ENCODE assay signal across 8 mouse cellular contexts in the genomic region with DNA sequence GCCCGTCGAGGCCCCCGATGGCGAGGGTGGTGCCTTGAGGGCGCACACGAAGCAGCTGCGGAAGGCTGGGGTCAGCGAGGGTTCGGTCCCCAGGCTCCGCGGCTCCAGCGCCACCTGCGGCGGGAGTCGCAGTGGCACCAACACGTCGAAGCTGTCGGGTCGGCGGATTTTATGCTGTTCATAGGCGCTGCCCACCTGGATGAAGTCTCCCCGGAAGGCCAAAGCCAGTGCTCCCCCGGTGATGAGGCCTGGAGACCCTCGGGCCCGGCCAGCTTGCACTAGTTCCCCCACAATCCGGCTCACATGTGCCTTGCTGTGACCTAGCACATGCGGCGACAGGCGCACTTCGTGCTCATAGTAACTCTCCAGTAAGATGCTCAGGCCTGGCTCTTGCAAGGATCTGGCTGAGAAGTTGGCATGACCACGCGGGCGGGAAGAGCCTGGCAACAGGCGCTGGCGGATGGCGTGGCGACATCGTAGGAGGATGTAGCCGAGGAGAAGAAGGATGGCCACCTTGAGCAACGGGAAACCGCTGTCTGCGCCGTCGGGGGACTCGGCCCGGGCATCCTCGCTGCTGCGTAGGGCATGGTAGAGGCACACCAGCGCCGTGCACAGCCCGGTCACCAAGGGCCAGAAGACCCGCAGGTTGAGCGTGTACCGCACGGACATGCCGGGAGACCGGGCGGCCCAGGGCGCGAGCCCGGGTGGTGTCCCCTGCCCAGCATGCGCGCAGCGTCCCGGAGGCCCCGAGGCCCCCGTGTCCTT. TPM values are rescaled to one million over a fixed set of nuclear protein-coding genes. Genes with fewer than 3 reads are reported as not detected.
DNase-seq lines count a peak whose midpoint lies in the region; ATAC-seq and TF ChIP-seq lines count a peak whose summit lies in the region.

No protein-coding gene starts in this region.

- peaks cover 71% of the 10 kb centered on the region for H3K27me3 ChIP-seq in E14TG2a.4 (ENCODE audit: insufficient read depth, low read length)
- peaks cover 23% of the 10 kb centered on the region for H3K27me3 ChIP-seq in embryonic facial prominence, embryonic 12.5 days
- H3K27me3 ChIP-seq in heart, postnatal 0 days (ENCODE audit: control insufficient read depth, insufficient read depth, low read length): peaks cover 22% of the 10 kb centered on the region
- peaks cover 8% of the 10 kb centered on the region; the same call in 1 of the 2 replicates for H3K27me3 ChIP-seq in limb, embryonic 14.5 days (ENCODE audit: control insufficient read depth, insufficient read depth, low read length)
- peaks cover 51% of the 10 kb centered on the region for H3K27me3 ChIP-seq in midbrain, embryonic 15.5 days (replicated peaks)

- ATAC-seq in embryonic facial prominence, embryonic 12.5 days (ENCODE audit: insufficient number of reproducible peaks, insufficient read depth, low FRiP score, low TSS enrichment): peak; percentile 39
- peak; percentile 31 for ATAC-seq in heart, postnatal 0 days (ENCODE audit: insufficient read depth, low read depth)
- ATAC-seq in limb, embryonic 14.5 days (ENCODE audit: low FRiP score, low read depth): peak; percentile 31
- peak; percentile 60 for ATAC-seq in midbrain, embryonic 15.5 days (replicated peaks)
- ATAC-seq in cerebellum, adult (ENCODE audit: insufficient number of reproducible peaks, low FRiP score, low TSS enrichment): no peak

- no peak for TF ChIP-seq CTCF in E14TG2a.4 (conservative IDR thresholded peaks at IDR 0.05; ENCODE audit: low read length)
- TF ChIP-seq CTCF in heart, postnatal 0 days (IDR thresholded peaks at IDR 0.05; ENCODE audit: low read depth): no peak; the same call in 1 of the 2 replicates

- peak; percentile 8 for DNase-seq in adrenal gland, adult 8-10 months
- no peak for DNase-seq in adrenal gland, adult 2 months
- DNase-seq in heart, postnatal 0 days (ENCODE audit: low spot score): no peak
- DNase-seq in limb, embryonic 14.5 days (ENCODE audit: low spot score): no peak

- no peaks in the 10 kb centered on the region for H3K9me3 ChIP-seq in E14TG2a.4 (ENCODE audit: low read length)
- H3K9me3 ChIP-seq in embryonic facial prominence, embryonic 12.5 days: no peaks in the 10 kb centered on the region
- no peaks in the 10 kb centered on the region for H3K9me3 ChIP-seq in heart, postnatal 0 days (replicated peaks; ENCODE audit: control insufficient read depth, low read length)
- H3K9me3 ChIP-seq in limb, embryonic 14.5 days (ENCODE audit: control insufficient read depth, low read length): no peaks in the 10 kb centered on the region
- H3K9me3 ChIP-seq in midbrain, embryonic 15.5 days: no peaks in the 10 kb centered on the region

- TF ChIP-seq EP300 in heart, postnatal 0 days (IDR thresholded peaks at IDR 0.05; ENCODE audit: low read depth): no peak

- WGBS in embryonic facial prominence, embryonic 12.5 days: 3% methylated on average over 67 of the region's 67 CpGs
- 5% methylated on average over 66 of the region's 67 CpGs for WGBS in heart, postnatal 0 days
- 3% methylated on average over 42 of the region's 67 CpGs for WGBS in limb, embryonic 14.5 days
- WGBS in midbrain, embryonic 15.5 days: 3% methylated on average over 67 of the region's 67 CpGs

- peaks cover 27% of the 10 kb centered on the region for H3K4me1 ChIP-seq in E14TG2a.4 (replicated peaks; ENCODE audit: low read depth, low read length)
- peaks cover 29% of the 10 kb centered on the region for H3K4me1 ChIP-seq in embryonic facial prominence, embryonic 12.5 days
- peaks cover 3% of the 10 kb centered on the region; the same call in 1 of the 2 replicates for H3K4me1 ChIP-seq in heart, postnatal 0 days (ENCODE audit: control insufficient read depth, insufficient read depth)
- H3K4me1 ChIP-seq in limb, embryonic 14.5 days (ENCODE audit: control insufficient read depth, insufficient read depth, low read length): peaks cover 35% of the 10 kb centered on the region
- peaks cover 18% of the 10 kb centered on the region for H3K4me1 ChIP-seq in midbrain, embryonic 15.5 days

- peak overlapping the region; percentile 85 for H3K4me2 ChIP-seq in embryonic facial prominence, embryonic 12.5 days (replicated peaks)
- peak overlapping the region; percentile 73 for H3K4me2 ChIP-seq in heart, postnatal 0 days (ENCODE audit: low read depth, low read length)
- H3K4me2 ChIP-seq in limb, embryonic 14.5 days (replicated peaks; ENCODE audit: low read depth, low read length, severe bottlenecking): peak overlapping the region; percentile 85
- peak overlapping the region; percentile 69 for H3K4me2 ChIP-seq in midbrain, embryonic 15.5 days

- H3K4me3 ChIP-seq in E14TG2a.4 (replicated peaks; ENCODE audit: low read length): peak overlapping the region; percentile 82
- H3K4me3 ChIP-seq in embryonic facial prominence, embryonic 12.5 days: peak overlapping the region; percentile 60
- peak overlapping the region; percentile 78 for H3K4me3 ChIP-seq in heart, postnatal 0 days (ENCODE audit: low read depth, low read length)
- peak overlapping the region; percentile 84 for H3K4me3 ChIP-seq in limb, embryonic 14.5 days (replicated peaks; ENCODE audit: low read length)
- peak overlapping the region; percentile 44 for H3K4me3 ChIP-seq in midbrain, embryonic 15.5 days

- H3K9ac ChIP-seq in embryonic facial prominence, embryonic 12.5 days: peak overlapping the region; percentile 81
- H3K9ac ChIP-seq in heart, postnatal 0 days (replicated peaks; ENCODE audit: low read depth, low read length): peak overlapping the region; percentile 92
- H3K9ac ChIP-seq in limb, embryonic 14.5 days (ENCODE audit: low read depth, low read length, severe bottlenecking): peak overlapping the region; percentile 98
- H3K9ac ChIP-seq in midbrain, embryonic 15.5 days: peak overlapping the region; percentile 27

- peak overlapping the region; percentile 74; the same call in 1 of the 2 replicates for H3K27ac ChIP-seq in embryonic facial prominence, embryonic 12.5 days
- H3K27ac ChIP-seq in heart, postnatal 0 days (ENCODE audit: low read depth): peak overlapping the region; percentile 94
- peak overlapping the region; percentile 81 for H3K27ac ChIP-seq in limb, embryonic 14.5 days (replicated peaks; ENCODE audit: low read depth, low read length)
- no peak overlapping the region for H3K27ac ChIP-seq in midbrain, embryonic 15.5 days

- TF ChIP-seq POLR2A in limb, embryonic 14.5 days (IDR thresholded peaks at IDR 0.05; ENCODE audit: borderline replicate concordance, extremely low read depth, insufficient read depth, insufficient read length): no peak

- H3K36me3 ChIP-seq in E14TG2a.4 (ENCODE audit: insufficient read depth, low read length): no peaks in the 10 kb centered on the region
- no peaks in the 10 kb centered on the region for H3K36me3 ChIP-seq in embryonic facial prominence, embryonic 12.5 days
- H3K36me3 ChIP-seq in heart, postnatal 0 days (replicated peaks; ENCODE audit: control insufficient read depth, insufficient read depth, low read length): peaks cover 7% of the 10 kb centered on the region; the same call in 1 of the 2 replicates
- peaks cover 30% of the 10 kb centered on the region for H3K36me3 ChIP-seq in limb, embryonic 14.5 days (ENCODE audit: control insufficient read depth, insufficient read depth, low read length)
- no peaks in the 10 kb centered on the region for H3K36me3 ChIP-seq in midbrain, embryonic 15.5 days (replicated peaks)

RNA-seq across cellular contexts. Expression of a gene that starts 0.9 kb away (rescaled TPM):
- 10 to 100 TPM; 13.9 to 20.3 (median 17.1) TPM for total RNA-seq in adrenal gland, adult 8-10 months (2022)
- total RNA-seq in adrenal gland, adult 2 months (2021): 10 to 100 TPM; 10.4 to 18.6 TPM
- polyA plus RNA-seq in adrenal gland, adult 2 months (2012; rRNA removed): 16.4 and 19.5 TPM in 2 replicates
- polyA plus RNA-seq in embryonic facial prominence, embryonic 12.5 days (2016; fragmentation: Nextera tagmentation; extraction: Ambion mirVana): 4.8 and 5.2 TPM in 2 replicates
- 25.4 and 31.6 TPM in 2 replicates for total RNA-seq in heart, postnatal 0 days (2014; rRNA removed; ENCODE audit: low replicate concordance)
- polyA plus RNA-seq in heart, postnatal 0 days (2015; fragmentation: Nextera tagmentation; extraction: Ambion mirVana): 3.8 and 3.9 TPM in 2 replicates
- 18.1 and 20.7 TPM in 2 replicates for polyA plus RNA-seq in limb, embryonic 14.5 days (2012; rRNA removed)
- polyA plus RNA-seq in limb, embryonic 14.5 days (2014; fragmentation: Nextera tagmentation; extraction: Ambion mirVana): 5.5 and 5.7 TPM in 2 replicates
- polyA plus RNA-seq in midbrain, embryonic 15.5 days (2015; fragmentation: Nextera tagmentation; extraction: Ambion mirVana): 0.79 and 1.0 TPM in 2 replicates

RNA-seq across cellular contexts. Expression of a gene that starts 42.3 kb away (rescaled TPM):
- total RNA-seq in adrenal gland, adult 8-10 months (2022): 10 to 100 TPM; 32.3 to 45.2 (median 36.3) TPM
- 10 to 100 TPM; 28.3 to 52.0 TPM for total RNA-seq in adrenal gland, adult 2 months (2021)
- polyA plus RNA-seq in adrenal gland, adult 2 months (2012; rRNA removed): 32.3 and 37.0 TPM in 2 replicates
- 87.2 and 90.4 TPM in 2 replicates for polyA plus RNA-seq in embryonic facial prominence, embryonic 12.5 days (2016; fragmentation: Nextera tagmentation; extraction: Ambion mirVana)
- 81.4 and 83.7 TPM in 2 replicates for total RNA-seq in heart, postnatal 0 days (2014; rRNA removed; ENCODE audit: low replicate concordance)
- polyA plus RNA-seq in heart, postnatal 0 days (2015; fragmentation: Nextera tagmentation; extraction: Ambion mirVana): 249 and 267 TPM in 2 replicates
- 53.0 and 60.3 TPM in 2 replicates for polyA plus RNA-seq in limb, embryonic 14.5 days (2012; rRNA removed)
- 90.5 and 97.4 TPM in 2 replicates for polyA plus RNA-seq in limb, embryonic 14.5 days (2014; fragmentation: Nextera tagmentation; extraction: Ambion mirVana)
- polyA plus RNA-seq in midbrain, embryonic 15.5 days (2015; fragmentation: Nextera tagmentation; extraction: Ambion mirVana): 85.8 and 88.2 TPM in 2 replicates

RNA-seq across cellular contexts. Expression of a gene that starts 42.8 kb away (rescaled TPM):
- 10 to 100 TPM in 2 of 4 experiments, 1 to 10 TPM in 2; 5.7 to 12.3 (median 8.6) TPM for total RNA-seq in adrenal gland, adult 8-10 months (2022)
- total RNA-seq in adrenal gland, adult 2 months (2021): 10 to 100 TPM in 1 of 2 experiments, 1 to 10 TPM in 1; 6.0 to 11.4 TPM
- polyA plus RNA-seq in adrenal gland, adult 2 months (2012; rRNA removed): 3.9 and 6.2 TPM in 2 replicates
- 2.5 and 2.8 TPM in 2 replicates for polyA plus RNA-seq in embryonic facial prominence, embryonic 12.5 days (2016; fragmentation: Nextera tagmentation; extraction: Ambion mirVana)
- total RNA-seq in heart, postnatal 0 days (2014; rRNA removed; ENCODE audit: low replicate concordance): 0.46 and 1.2 TPM in 2 replicates
- 1.2 and 2.0 TPM in 2 replicates for polyA plus RNA-seq in heart, postnatal 0 days (2015; fragmentation: Nextera tagmentation; extraction: Ambion mirVana)
- polyA plus RNA-seq in limb, embryonic 14.5 days (2012; rRNA removed): 2.0 and 2.3 TPM in 2 replicates
- polyA plus RNA-seq in limb, embryonic 14.5 days (2014; fragmentation: Nextera tagmentation; extraction: Ambion mirVana): 1.6 and 1.7 TPM in 2 replicates
- 19.7 and 20.2 TPM in 2 replicates for polyA plus RNA-seq in midbrain, embryonic 15.5 days (2015; fragmentation: Nextera tagmentation; extraction: Ambion mirVana)

Comparison
In these comparisons a context has a peak if more than half of its experiments do, and no peak if none do; other contexts are left out.
1. H3K9ac ChIP-seq: peak in every context shown above with its lines; median percentile 98 in limb, embryonic 14.5 days; 92 in heart, postnatal 0 days; 81 in embryonic facial prominence, embryonic 12.5 days; 27 in midbrain, embryonic 15.5 days.